ENCODE assay signal across 11 mouse cellular contexts in the genomic region with DNA sequence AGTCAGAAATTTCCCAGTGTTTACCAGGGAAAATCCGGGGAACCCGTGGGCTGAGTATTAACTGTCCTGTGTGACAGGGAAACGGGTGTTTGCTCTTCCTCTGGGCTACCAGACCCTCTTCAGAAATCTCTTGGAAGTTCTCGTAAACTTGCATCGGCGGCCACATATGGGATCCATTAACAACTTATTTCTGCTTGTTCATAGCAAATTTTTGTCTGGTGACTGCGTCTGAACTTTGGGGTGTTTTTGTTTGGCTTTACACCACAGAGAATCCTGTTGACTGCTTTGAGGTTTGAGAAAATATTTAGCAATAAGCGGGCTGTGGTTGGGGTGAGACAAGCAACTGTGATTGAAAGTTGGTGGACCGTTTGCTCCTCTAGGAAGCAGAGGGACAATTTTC.
DNase-seq lines count a peak whose midpoint lies in the region; ATAC-seq and TF ChIP-seq lines count a peak whose summit lies in the region.
"Had no signal": no experiment of that assay in that cellular context is flagged by ENCODE, and none has a peak within 500 bp of the region (broad histone marks: within the 10 kb centered on the region; RNA-seq: fewer than 3 reads in every experiment).

No protein-coding gene starts in this region.

- peaks cover 60% of the 10 kb centered on the region for H3K4me1 ChIP-seq in neural tube, embryonic 15.5 days

- no peak overlapping the region for H3K9ac ChIP-seq in neural tube, embryonic 15.5 days (replicated peaks)
- H3K9ac ChIP-seq: liver, embryonic 13.5 days had no signal

- H3K9me3 ChIP-seq in neural tube, embryonic 15.5 days (replicated peaks): no peaks in the 10 kb centered on the region
- H3K9me3 ChIP-seq: liver, embryonic 13.5 days had no signal

- 54% methylated on average over 9 of the region's 9 CpGs for WGBS in neural tube, embryonic 15.5 days

- intact Hi-C loops in gastrocnemius, adult 2 months (cut with DNase I): loop anchor here (10.0 kb wide), 1 partner anchor 1563 kb away; a partner anchor contains a TSS

- TF ChIP-seq CTCF in gastrocnemius, adult 2 months (IDR thresholded peaks at IDR 0.05): no peak

- DNase-seq in gastrocnemius, adult 2 months: peak; percentile 31
- no peak for DNase-seq in gastrocnemius, postnatal 10 days
- peak; percentile 53 for DNase-seq in neural tube, embryonic 10.5 days (ENCODE audit: extremely low spot score, low spot score)
- DNase-seq in kidney, postnatal 4 days: peak; percentile 21 to 49
- no peak for DNase-seq in right cerebral cortex, adult 18-20 months
- DNase-seq in spleen, postnatal 36 days (ENCODE audit: low spot score in 2 of 2): no peak
- no peak for DNase-seq in testis, postnatal 10 days (ENCODE audit: low spot score)
- DNase-seq: cerebellum, postnatal 36 days; liver, embryonic 13.5 days; spleen, adult 18-20 months had no signal

- H3K4me3 ChIP-seq in gastrocnemius, adult 2 months: no peak overlapping the region
- no peak overlapping the region for H3K4me3 ChIP-seq in neural tube, embryonic 15.5 days (replicated peaks)
- H3K4me3 ChIP-seq: liver, embryonic 13.5 days had no signal

- H3K27me3 ChIP-seq in neural tube, embryonic 15.5 days (replicated peaks): no peaks in the 10 kb centered on the region; the same call in 1 of the 2 replicates
- H3K27me3 ChIP-seq: liver, embryonic 13.5 days had no signal

- ATAC-seq in neural tube, embryonic 15.5 days (ENCODE audit: low FRiP score): no peak

- no peaks in the 10 kb centered on the region for H3K36me3 ChIP-seq in neural tube, embryonic 15.5 days
- H3K36me3 ChIP-seq: liver, embryonic 13.5 days had no signal

- H3K27ac ChIP-seq in gastrocnemius, adult 2 months: peak overlapping the region; percentile 57
- no peak overlapping the region for H3K27ac ChIP-seq in neural tube, embryonic 15.5 days (replicated peaks)
- H3K27ac ChIP-seq: liver, embryonic 13.5 days had no signal

- H3K4me2 ChIP-seq in neural tube, embryonic 15.5 days: no peak overlapping the region
- H3K4me2 ChIP-seq: liver, embryonic 13.5 days had no signal

Comparison
In these comparisons a context has a peak if more than half of its experiments do, and no peak if none do; other contexts are left out.
1. DNase-seq: peak in gastrocnemius, adult 2 months (single experiment), neural tube, embryonic 10.5 days (single experiment) and kidney, postnatal 4 days (2 of 2); none in gastrocnemius, postnatal 10 days (single experiment), right cerebral cortex, adult 18-20 months (single experiment), spleen, postnatal 36 days (0 of 2) and testis, postnatal 10 days (single experiment).